Mouse (Mus musculus) heart, embryonic 11.5 days (tissue): ENCODE data around the gene Kdm2a. TPM values are rescaled to one million over a fixed set of nuclear protein-coding genes. Genes with fewer than 3 reads are reported as not detected.
A peak's percentile ranks its signal among the peaks of the same experiment; 100 is the strongest.

ENCODE experiments used
- ATAC-seq: fragments of 200-750 bp; cut with Nextera tagmentation; replicated peaks from 2 replicates; pipeline ENCODE4 v1.8.0; 2017; ENCODE audit warnings: moderate library complexity; ENCODE audit not compliant: insufficient number of reproducible peaks, low FRiP score, low TSS enrichment
- H3K27ac ChIP-seq: fragments of 300-500 bp; sonication (generic); 2 replicates; pipeline ENCODE4 v1.5.1; 2014; ENCODE audit warnings: mild to moderate bottlenecking, low read depth, low read length
- H3K27me3 ChIP-seq: fragments of 300-500 bp; sonication (generic); 2 replicates; pipeline ENCODE4 v1.6.1; 2014; ENCODE audit warnings: mild to moderate bottlenecking, low read length, mixed read lengths; ENCODE audit not compliant: control insufficient read depth, insufficient read depth
- H3K36me3 ChIP-seq: fragments of 300-500 bp; sonication (generic); 2 replicates; pipeline ENCODE4 v1.6.1; 2014; ENCODE audit warnings: mild to moderate bottlenecking, low read length, moderate library complexity, mixed read lengths; ENCODE audit not compliant: control insufficient read depth, insufficient read depth
- H3K4me1 ChIP-seq: fragments of 300-500 bp; sonication (generic); 2 replicates; pipeline ENCODE4 v1.6.1; 2014; ENCODE audit warnings: low read length; ENCODE audit not compliant: control insufficient read depth, insufficient read depth
- H3K4me2 ChIP-seq: fragments of 300-500 bp; sonication (generic); 2 replicates; pipeline ENCODE4 v1.6.1; 2014; ENCODE audit warnings: mild to moderate bottlenecking, moderate library complexity
- H3K4me3 ChIP-seq: fragments of 300-500 bp; sonication (generic); 2 replicates; pipeline ENCODE4 v1.5.1; 2014; ENCODE audit warnings: low read depth, low read length
- H3K9ac ChIP-seq: fragments of 300-500 bp; sonication (generic); 2 replicates; pipeline ENCODE4 v1.6.1; 2014; ENCODE audit warnings: mild to moderate bottlenecking, low read depth, low read length, moderate library complexity
- H3K9me3 ChIP-seq: fragments of 300-500 bp; sonication (generic); replicated peaks from 2 replicates; pipeline ENCODE4 v1.6.1; 2016; ENCODE audit warnings: low read length; ENCODE audit not compliant: control insufficient read depth
- whole genome bisulfite sequencing: fragments of 180-500 bp; shearing (Covaris S2); extraction: QIAGEN DNeasy Blood & Tissue Kit; methylation state at CpG from one replicate; pipeline ENCODE4 v1.1.7; 2014; ENCODE audit not compliant: insufficient replicate concordance; 5-methylcytosine and 5-hydroxymethylcytosine counted together
- polyA plus RNA-seq: library from polyadenylated mRNA; unstranded; fragments of >200 nt; fragmentation: Nextera tagmentation; extraction: Ambion mirVana; gene quantifications from 2 replicates; pipeline ENCODE4 v1.2.1, GENCODE M21; 2014

Kdm2a gene
- polyA plus RNA-seq, 1 experiment from 2014 or later = 44.9 TPM

DNA sequence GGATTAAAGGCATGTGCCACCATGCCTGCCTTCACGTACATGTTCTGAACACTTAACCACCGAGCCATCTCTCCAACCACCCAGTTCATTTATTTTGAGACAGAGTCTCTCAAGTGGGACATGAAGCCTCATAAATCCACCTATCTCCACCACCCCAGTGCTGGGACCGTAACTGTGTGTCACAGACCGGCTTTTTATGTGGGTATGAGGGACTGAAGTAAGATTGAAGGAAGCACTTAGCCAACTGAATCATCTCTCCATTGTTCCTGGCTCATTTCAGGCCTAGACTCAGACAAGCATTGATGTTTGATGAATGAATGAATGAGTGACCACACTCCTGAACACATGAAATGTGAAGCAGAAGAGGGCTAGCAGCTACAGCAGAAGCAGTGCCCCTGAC is 88.8 kb downstream of the Kdm2a start:
- H3K4me2 ChIP-seq = no peak overlapping the region
- H3K9me3 ChIP-seq = no peaks in the 10 kb centered on the region
- peaks cover 13% of the 10 kb centered on the region for H3K4me1 ChIP-seq
- H3K4me3 ChIP-seq = no peak overlapping the region
- H3K36me3 ChIP-seq = no peaks in the 10 kb centered on the region
- H3K9ac ChIP-seq = no peak overlapping the region
- ATAC-seq = no peak
- no peak overlapping the region for H3K27ac ChIP-seq
- 92% methylated on average over 4 of the region's 4 CpGs for WGBS
- H3K27me3 ChIP-seq = no peaks in the 10 kb centered on the region

DNA sequence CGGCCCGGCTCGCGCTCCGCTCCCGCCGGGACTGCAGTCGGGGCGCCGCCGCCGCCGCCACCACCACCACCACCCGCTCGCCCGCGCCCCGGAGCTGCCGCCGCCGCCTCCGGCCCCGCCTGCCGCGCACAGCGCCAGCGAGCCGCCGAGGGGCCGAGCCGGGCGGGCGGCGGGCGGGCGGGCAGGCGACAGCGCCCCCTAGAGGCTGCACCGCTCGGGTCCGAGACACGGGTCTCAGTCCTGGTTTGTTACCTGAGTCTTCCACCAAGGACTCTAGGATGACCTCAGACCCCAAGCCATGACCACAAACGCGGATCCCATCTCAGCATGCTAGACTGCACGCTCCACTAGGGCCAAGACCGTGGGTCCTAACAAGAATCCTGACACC is 91.9 kb downstream of the Kdm2a start, which contains the start of gene Grk2:
TSS of gene Grk2 (minus strand) at position 33 of the 388 bp plus-strand sequence.
- Histone ChIP-seq H3K4me2 (peak within 1 kb of the TSS; percentile 78), H3K9me3 (no peaks in the 10 kb centered on the region), H3K4me1 (peaks cover 39% of the 10 kb centered on the region), H3K36me3 (no peaks in the 10 kb centered on the region), H3K27me3 (no peaks in the 10 kb centered on the region), H3K4me3 (peak within 1 kb of the TSS; percentile 96), H3K27ac (peak within 1 kb of the TSS; percentile 68), H3K9ac (peak within 1 kb of the TSS; percentile 91)
- WGBS = 0% methylated on average over 21 of the region's 46 CpGs
- peak; percentile 68 for ATAC-seq

DNA sequence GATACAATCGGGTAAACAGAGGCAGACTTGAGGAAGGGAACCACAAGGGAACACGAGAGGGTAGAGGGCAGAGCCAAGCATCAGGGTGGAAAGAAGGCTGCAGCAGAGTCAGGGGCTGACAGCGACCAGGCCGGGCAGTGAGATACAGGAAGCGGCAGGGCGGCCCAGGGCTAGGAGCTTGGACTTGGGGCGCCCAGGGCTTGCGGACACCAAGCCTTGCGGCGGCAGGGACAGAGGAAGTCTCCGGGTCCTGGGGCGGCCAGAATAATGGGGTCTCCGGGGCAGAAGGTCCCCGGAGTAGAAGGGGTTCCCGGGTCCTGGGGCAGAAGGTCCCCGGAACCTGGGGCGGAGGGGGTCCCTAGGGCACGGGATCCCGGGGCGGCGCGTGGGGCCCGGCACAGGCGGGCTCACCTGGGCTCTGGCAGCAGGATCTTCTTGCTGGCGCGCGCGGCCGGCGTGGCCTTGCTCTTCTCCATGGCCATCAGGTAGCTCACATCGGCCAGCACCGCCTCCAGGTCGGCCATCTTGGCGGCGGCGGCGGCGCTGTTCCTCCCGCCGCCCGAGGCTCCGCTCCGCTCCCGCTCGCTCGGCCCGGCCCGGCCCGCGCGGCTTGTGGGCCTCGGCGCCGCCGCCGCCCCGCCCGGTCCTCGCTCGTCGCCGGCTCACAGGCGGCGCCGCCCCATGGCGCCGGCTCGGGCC is 92.4 kb downstream of the Kdm2a start:
- H3K36me3 ChIP-seq = no peaks in the 10 kb centered on the region
- H3K4me3 ChIP-seq = peak overlapping the region; percentile 96
- H3K9ac ChIP-seq = peak overlapping the region; percentile 91
- H3K4me2 ChIP-seq = peak overlapping the region; percentile 78
- WGBS = under 1% methylated on average over 65 of the region's 68 CpGs
- H3K27ac ChIP-seq = peak overlapping the region; percentile 68
- peak; percentile 36 for ATAC-seq
- no peaks in the 10 kb centered on the region for H3K9me3 ChIP-seq
- H3K27me3 ChIP-seq = no peaks in the 10 kb centered on the region
- H3K4me1 ChIP-seq = peaks cover 44% of the 10 kb centered on the region

DNA sequence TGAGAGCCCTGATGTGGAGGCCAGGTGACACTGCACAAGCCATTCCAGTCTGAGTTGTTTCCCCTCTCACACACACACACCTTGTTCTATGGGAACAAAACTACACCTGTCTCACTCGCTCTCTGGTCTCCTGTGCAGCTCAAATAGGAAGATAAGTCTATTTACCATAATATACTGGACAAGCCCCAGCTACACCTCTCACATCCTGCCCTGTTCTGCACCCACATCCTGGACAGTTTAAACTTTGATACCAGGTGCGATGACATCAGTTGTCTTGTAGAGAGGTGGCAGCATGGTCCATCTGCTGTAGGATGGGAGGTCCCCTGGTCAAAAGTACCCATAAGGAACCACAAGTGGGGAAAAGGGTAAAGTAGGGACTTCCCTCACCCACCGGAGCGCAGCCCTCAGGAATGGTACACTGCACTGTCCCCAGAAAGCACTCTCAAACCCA is 93.2 kb downstream of the Kdm2a start:
- H3K27ac ChIP-seq = no peak overlapping the region
- H3K4me2 ChIP-seq = peak overlapping the region; percentile 78
- peak overlapping the region; percentile 91 for H3K9ac ChIP-seq
- no peaks in the 10 kb centered on the region for H3K36me3 ChIP-seq
- no peaks in the 10 kb centered on the region for H3K9me3 ChIP-seq
- peaks cover 51% of the 10 kb centered on the region for H3K4me1 ChIP-seq
- H3K4me3 ChIP-seq = peak overlapping the region; percentile 96
- ATAC-seq = no peak
- H3K27me3 ChIP-seq = no peaks in the 10 kb centered on the region
- 51% methylated on average over 4 of the region's 4 CpGs for WGBS

DNA sequence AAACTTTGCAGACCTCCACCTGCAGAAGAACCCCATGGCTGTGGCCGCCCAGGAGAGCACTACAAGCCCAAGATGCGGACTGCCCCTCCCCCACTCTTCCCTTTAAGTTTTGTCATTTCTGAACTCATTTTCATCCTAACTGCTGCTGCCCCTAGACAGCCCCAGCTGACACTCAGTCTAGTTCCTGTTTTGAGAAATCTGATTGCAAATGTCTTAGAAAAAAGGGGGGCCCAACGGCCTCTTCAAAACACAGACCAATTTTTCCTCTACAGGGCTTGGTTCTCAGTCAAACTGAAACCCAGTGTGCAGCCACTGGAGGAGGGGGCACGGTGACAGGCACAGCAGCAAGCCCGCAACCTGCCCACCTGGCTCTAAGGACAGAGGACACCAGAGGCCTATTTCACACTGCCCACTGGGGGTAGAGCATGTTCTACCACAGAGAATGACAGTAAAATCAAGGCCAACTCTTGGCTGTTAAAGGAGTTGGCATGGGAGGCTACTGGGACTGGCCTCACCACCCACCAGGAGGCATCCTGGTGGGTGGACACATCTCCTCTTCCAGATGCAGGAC is 93.7 kb downstream of the Kdm2a start:
- H3K9ac ChIP-seq = peak overlapping the region; percentile 91
- H3K27ac ChIP-seq = no peak overlapping the region

DNA sequence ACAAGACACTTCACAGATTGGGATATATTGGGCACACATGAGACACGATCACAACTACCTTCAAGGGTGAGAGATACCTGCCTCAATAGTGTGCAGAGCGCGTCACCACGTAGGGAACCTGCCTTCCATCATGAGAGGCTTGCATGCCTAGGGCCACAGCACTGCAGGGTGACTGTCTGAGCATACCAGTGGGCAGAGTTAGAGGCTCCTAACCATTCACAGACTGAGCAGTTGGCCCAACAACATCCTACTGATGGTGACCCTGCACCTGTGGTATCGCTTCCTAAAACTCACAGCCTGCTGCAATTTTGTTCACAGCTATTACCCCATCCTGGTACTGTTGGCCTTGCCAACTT is 94.5 kb downstream of the Kdm2a start:
- ATAC-seq = no peak
- Histone ChIP-seq H3K4me1 (peaks cover 52% of the 10 kb centered on the region), H3K27ac (no peak overlapping the region), H3K4me3 (no peak overlapping the region), H3K27me3 (no peaks in the 10 kb centered on the region), H3K9ac (no peak overlapping the region; the same call in 1 of the 2 replicates), H3K36me3 (no peaks in the 10 kb centered on the region), H3K9me3 (no peaks in the 10 kb centered on the region), H3K4me2 (peak overlapping the region; percentile 4; the same call in 1 of the 2 replicates)
- 86% methylated on average over 5 of the region's 5 CpGs for WGBS

More for the DNA sequence above, 93.7 kb downstream of the Kdm2a start:
- no peaks in the 10 kb centered on the region for H3K27me3 ChIP-seq
- H3K4me2 ChIP-seq = peak overlapping the region; percentile 78
- peak overlapping the region; percentile 96; the same call in 1 of the 2 replicates for H3K4me3 ChIP-seq
- ATAC-seq = no peak
- 72% methylated on average over 5 of the region's 5 CpGs for WGBS
- H3K4me1 ChIP-seq = peaks cover 52% of the 10 kb centered on the region
- H3K9me3 ChIP-seq = no peaks in the 10 kb centered on the region
- no peaks in the 10 kb centered on the region for H3K36me3 ChIP-seq

DNA sequence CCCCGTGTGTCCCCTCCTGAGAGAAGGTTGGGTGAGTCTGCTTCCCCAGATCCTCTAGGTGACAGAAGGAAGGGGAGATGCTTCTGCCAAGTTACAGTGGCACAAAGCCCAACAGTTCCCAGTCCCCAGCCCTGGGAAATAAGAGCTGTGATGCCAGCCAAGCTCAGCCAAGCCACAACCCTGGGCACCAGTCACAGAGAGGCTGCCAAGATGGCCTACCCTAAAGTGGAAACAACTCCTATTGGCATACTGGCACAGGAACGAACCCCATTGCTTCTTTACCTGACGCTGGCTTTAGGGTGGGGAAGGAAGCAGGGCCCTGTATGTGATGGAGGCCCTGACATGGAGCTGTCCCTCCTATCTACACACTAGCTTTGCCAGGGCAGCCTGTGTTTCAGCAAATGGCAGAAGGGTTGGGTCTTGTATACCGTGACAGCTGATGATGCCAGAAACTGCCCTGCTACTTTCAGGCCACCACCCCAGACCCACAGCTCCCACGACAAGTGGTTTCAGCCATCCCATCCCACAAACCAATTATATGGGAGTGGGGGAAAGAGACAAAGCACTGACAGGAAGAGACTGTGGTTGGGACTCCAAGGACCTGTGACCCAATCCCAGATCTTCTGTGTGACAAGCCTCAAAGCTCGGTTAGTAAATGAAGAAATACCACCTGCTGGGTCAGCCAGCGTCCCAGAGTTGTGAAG is 95.0 kb downstream of the Kdm2a start:
- Histone ChIP-seq H3K9me3 (no peaks in the 10 kb centered on the region), H3K4me2 (peak overlapping the region; percentile 55), H3K27me3 (no peaks in the 10 kb centered on the region), H3K4me3 (no peak overlapping the region), H3K27ac (peak overlapping the region; percentile 66), H3K4me1 (peaks cover 52% of the 10 kb centered on the region), H3K9ac (no peak overlapping the region; the same call in 1 of the 2 replicates), H3K36me3 (no peaks in the 10 kb centered on the region)
- WGBS = 59% methylated on average over 7 of the region's 7 CpGs
- no peak for ATAC-seq

DNA sequence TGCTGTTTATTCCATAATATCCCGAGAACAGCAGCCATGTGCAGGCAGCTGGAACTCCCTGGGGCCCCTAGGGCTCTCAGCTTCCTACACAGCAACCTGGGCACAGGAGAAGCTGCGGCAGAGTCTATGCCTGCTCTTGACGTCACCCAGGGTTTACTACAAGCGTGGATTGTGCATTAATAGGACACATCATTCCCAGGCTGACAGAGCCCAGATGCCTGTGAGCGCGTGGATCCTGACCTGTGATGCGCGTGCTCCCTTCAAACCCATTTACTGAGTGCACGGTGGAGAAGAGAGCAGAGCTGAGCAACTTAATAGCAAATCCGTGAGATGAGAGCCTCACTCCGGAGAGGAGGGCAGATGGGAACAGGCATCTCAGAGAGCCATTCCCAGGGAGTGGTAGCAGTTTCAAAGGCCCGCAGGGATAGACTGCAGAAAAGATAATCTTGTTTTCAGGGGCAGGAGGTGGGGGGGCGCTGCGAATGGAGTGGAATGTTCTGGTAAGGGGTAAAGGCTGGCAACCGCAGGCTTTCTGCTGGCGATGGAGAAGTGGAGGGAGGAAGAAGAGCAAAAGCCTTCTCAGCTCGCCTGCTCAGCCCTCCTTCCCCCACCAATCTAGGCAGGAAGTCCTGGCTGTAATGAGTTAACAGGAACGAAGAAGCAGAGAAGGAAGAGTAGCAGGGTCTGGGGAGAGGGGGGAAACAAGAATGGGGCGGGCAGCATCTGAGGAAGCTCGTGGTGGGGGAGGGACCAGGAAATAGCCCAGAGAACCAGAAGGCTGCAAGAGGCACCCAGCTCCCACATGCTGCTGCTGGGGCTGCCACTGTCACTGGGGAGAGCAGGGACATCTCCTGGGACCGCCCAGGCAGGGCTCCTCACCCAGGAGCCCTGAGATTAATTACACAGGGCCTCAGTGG is 96.1 kb downstream of the Kdm2a start:
- Histone ChIP-seq H3K36me3 (no peaks in the 10 kb centered on the region), H3K9me3 (no peaks in the 10 kb centered on the region), H3K9ac (peak overlapping the region; percentile 43; the same call in 1 of the 2 replicates), H3K4me3 (0 out of 2 replicates have a peak overlapping the region, but pooled peaks have one; percentile 12), H3K27ac (peak overlapping the region; percentile 66), H3K4me1 (peaks cover 52% of the 10 kb centered on the region), H3K4me2 (peak overlapping the region; percentile 55), H3K27me3 (no peaks in the 10 kb centered on the region)
- ATAC-seq = no peak
- WGBS = 25% methylated on average over 21 of the region's 21 CpGs
